Comparison of ENCODE assay signal across 8 mouse cellular contexts in genomic region chr13:21468061-21469019, GRCm38 (mm10). TPM values are rescaled to one million over a fixed set of nuclear protein-coding genes. Genes with fewer than 3 reads are reported as not detected.
DNase-seq lines count a peak whose midpoint lies in the region; ATAC-seq and TF ChIP-seq lines count a peak whose summit lies in the region.

Gene Nkapl (minus strand): TSS chr13:21468509.

- WGBS in forebrain, embryonic 16.5 days, result under 1% methylated on average over 53 of the region's 54 CpGs
- WGBS in lung, adult 2 months, result 1% methylated on average over 54 of the region's 54 CpGs
- WGBS in neural tube, embryonic 15.5 days, result under 1% methylated on average over 54 of the region's 54 CpGs

- H3K36me3 ChIP-seq in ES-E14 (ENCODE audit: control insufficient read depth, insufficient read depth, low read length, poor library complexity, severe bottlenecking), result no peaks in the 10 kb centered on the region
- no peaks in the 10 kb centered on the region for H3K36me3 ChIP-seq in forebrain, embryonic 16.5 days (ENCODE audit: control insufficient read depth, insufficient read depth)
- no peaks in the 10 kb centered on the region for H3K36me3 ChIP-seq in neural tube, embryonic 15.5 days

- H3K4me2 ChIP-seq in forebrain, embryonic 16.5 days (ENCODE audit: low read length), result peak within 1 kb of the TSS; percentile 93
- H3K4me2 ChIP-seq in neural tube, embryonic 15.5 days, result peak within 1 kb of the TSS; percentile 92

- no peak within 1 kb of the TSS for H3K27ac ChIP-seq in ES-E14 (ENCODE audit: insufficient read depth, low read depth, low read length, poor library complexity, severe bottlenecking)
- H3K27ac ChIP-seq in forebrain, embryonic 16.5 days (ENCODE audit: low read length), result peak within 1 kb of the TSS; percentile 66
- peak within 1 kb of the TSS; percentile 78 for H3K27ac ChIP-seq in layer of hippocampus, adult 2 months
- H3K27ac ChIP-seq in neural tube, embryonic 15.5 days (replicated peaks), result peak within 1 kb of the TSS; percentile 83

- in situ Hi-C loops in ES-E14 (cut with MboI; ENCODE audit: low sequenced_read_pairs in 2 of 2, unreplicated experiment in 2 of 2), result no loop called here

- no peaks in the 10 kb centered on the region for H3K9me3 ChIP-seq in ES-E14 (ENCODE audit: control insufficient read depth, insufficient read depth, low read depth, low read length)
- no peaks in the 10 kb centered on the region for H3K9me3 ChIP-seq in forebrain, embryonic 16.5 days (ENCODE audit: control insufficient read depth, low read length)
- no peaks in the 10 kb centered on the region for H3K9me3 ChIP-seq in neural tube, embryonic 15.5 days (replicated peaks)

- H3K4me3 ChIP-seq in ES-E14 (ENCODE audit: insufficient read depth in 1 of 2, low read depth in 1 of 2, low read length in 2 of 2, poor library complexity in 1 of 2, severe bottlenecking in 1 of 2), result peak within 1 kb of the TSS; percentile 66 to 75
- H3K4me3 ChIP-seq in forebrain, embryonic 16.5 days (replicated peaks; ENCODE audit: low read length), result peak within 1 kb of the TSS; percentile 71
- peak within 1 kb of the TSS; percentile 73 for H3K4me3 ChIP-seq in layer of hippocampus, adult 2 months
- peak within 1 kb of the TSS; percentile 78 for H3K4me3 ChIP-seq in lung, adult 2 months (replicated peaks; ENCODE audit: extremely low read depth, low read depth, low read length)
- H3K4me3 ChIP-seq in neural tube, embryonic 15.5 days (replicated peaks), result peak within 1 kb of the TSS; percentile 66

- H3K27me3 ChIP-seq in forebrain, embryonic 16.5 days (replicated peaks; ENCODE audit: control insufficient read depth, insufficient read depth, low read length), result peaks cover 7% of the 10 kb centered on the region; the same call in 1 of the 2 replicates
- no peaks in the 10 kb centered on the region; the same call in 1 of the 2 replicates for H3K27me3 ChIP-seq in neural tube, embryonic 15.5 days (replicated peaks)

- intact Hi-C loops in heart, postnatal 36 days (cut with DNase I), result loop anchor here (1.0 to 5.0 kb wide), 3 partner anchors 39 to 106 kb away; partner anchors contain the start of gene Zscan12

- peak; percentile 86 for DNase-seq in ES-E14 (ENCODE audit: low read depth, low spot score)
- peak; percentile 88 to 90 for DNase-seq in cerebellum, adult 18-20 months
- peak; percentile 83 to 84 for DNase-seq in heart, postnatal 36 days
- DNase-seq in layer of hippocampus, adult 2 months (ENCODE audit: low spot score in 2 of 2), result peak; percentile 71
- DNase-seq in lung, adult 2 months, result peak; percentile 77
- peak; percentile 83 for DNase-seq in testis, postnatal 10 days (ENCODE audit: low spot score)

- peak within 1 kb of the TSS; percentile 58 for H3K9ac ChIP-seq in ES-E14 (ENCODE audit: insufficient read depth, low read depth, low read length, poor library complexity, severe bottlenecking)
- peak within 1 kb of the TSS; percentile 85 for H3K9ac ChIP-seq in forebrain, embryonic 16.5 days (replicated peaks; ENCODE audit: low read depth, low read length)
- H3K9ac ChIP-seq in neural tube, embryonic 15.5 days (replicated peaks), result peak within 1 kb of the TSS; percentile 69

- ATAC-seq in forebrain, embryonic 16.5 days, result peak; percentile 99
- peak; percentile 100 for ATAC-seq in neural tube, embryonic 15.5 days (ENCODE audit: low FRiP score)

- TF ChIP-seq CTCF in layer of hippocampus, adult 2 months (conservative IDR thresholded peaks at IDR 0.05), result 0 out of 2 replicates have a peak, but pooled peaks have one; percentile 11
- TF ChIP-seq CTCF in lung, adult 2 months (IDR thresholded peaks at IDR 0.05; ENCODE audit: insufficient read depth, low read length), result no peak

- TF ChIP-seq POLR2A in lung, adult 2 months (IDR thresholded peaks at IDR 0.05; ENCODE audit: borderline replicate concordance, extremely low read depth, low read depth, low read length), result peak; percentile 92

- 0 out of 4 replicates have a peak, but pooled peaks cover 0 to 2% of the 10 kb centered on the region in 2 experiments for H3K4me1 ChIP-seq in ES-E14 (ENCODE audit: control insufficient read depth in 2 of 2, insufficient read depth in 2 of 2, low read length in 2 of 2, poor library complexity in 1 of 2)
- no peaks in the 10 kb centered on the region; the same call in 1 of the 2 replicates for H3K4me1 ChIP-seq in forebrain, embryonic 16.5 days (replicated peaks; ENCODE audit: control insufficient read depth, insufficient read depth, low read length)
- no peaks in the 10 kb centered on the region for H3K4me1 ChIP-seq in lung, adult 2 months (ENCODE audit: control insufficient read depth, insufficient read depth, low read length)
- 0 out of 2 replicates have a peak, but pooled peaks cover 8% of the 10 kb centered on the region for H3K4me1 ChIP-seq in neural tube, embryonic 15.5 days

TF ChIP-seq in ES-E14, 5 proteins besides CTCF, POLR2A, EP300 and RAD21:
- TF ChIP-seq ZC3H11A (IDR thresholded peaks at IDR 0.05; ENCODE audit: borderline replicate concordance, low read depth, low read length) (no peak), ZNF384 (IDR thresholded peaks at IDR 0.05; ENCODE audit: low read depth, low read length) (0 out of 2 replicates have a peak, but pooled peaks have one; percentile 10)
TF ChIP-seq in ES-E14: peak in this region for 1.

RNA-seq across cellular contexts. Expression of gene Nkapl, which starts in this region (rescaled TPM):
- 0.58 and 0.98 TPM in 2 replicates for total RNA-seq in ES-E14 (2012; rRNA removed)
- 2.8 and 4.3 TPM in 2 replicates for polyA plus RNA-seq in forebrain, embryonic 16.5 days (2015; fragmentation: Nextera tagmentation; extraction: Ambion mirVana)
- under 1 TPM; 0.67 to 0.76 TPM for total RNA-seq in heart, postnatal 36 days (2021)
- total RNA-seq in layer of hippocampus, adult 2 months (2021), result under 1 TPM; 0.56 to 0.92 TPM
- 0.82 and 0.89 TPM in 2 replicates for polyA plus RNA-seq in lung, adult 2 months (2012; rRNA removed)
- 3.0 TPM in 2 replicates for polyA plus RNA-seq in neural tube, embryonic 15.5 days (2015; fragmentation: Nextera tagmentation; extraction: Ambion mirVana)

Comparison
In these comparisons a context has a peak if more than half of its experiments do, and no peak if none do; other contexts are left out.
1. Peak in DNase-seq, H3K4me3 ChIP-seq and H3K9ac ChIP-seq in ES-E14; RNA of the gene not detected or under 1 TPM.
2. Peak in DNase-seq in heart, postnatal 36 days; RNA of the gene not detected or under 1 TPM.
3. Peak in DNase-seq, H3K4me3 ChIP-seq and H3K27ac ChIP-seq in layer of hippocampus, adult 2 months; RNA of the gene not detected or under 1 TPM.
4. Peak in DNase-seq and H3K4me3 ChIP-seq in lung, adult 2 months; RNA of the gene not detected or under 1 TPM.